Mouse (Mus musculus) regulatory T cell (primary cell): ENCODE measurements around the gene Cd72.

Experiments used
- in situ Hi-C: fragments of 300-600 bp; cut with MboI, MseI; formaldehyde crosslinking; loops from one replicate; pipeline ENCODE4 v1.15.1; 2025; ENCODE audit warnings: high pct_unique_total_duplicates

Cd72 gene

GRCm38 (mm10) chr4:43428180-43428861, 26.1 kb downstream of the Cd72 start:
- in situ Hi-C loops = loop anchor here (10.0 kb wide), 2 partner anchors 226 to 384 kb away; partner anchors contain the start of genes Fam214b, Hint2 and Spag8

DNA sequence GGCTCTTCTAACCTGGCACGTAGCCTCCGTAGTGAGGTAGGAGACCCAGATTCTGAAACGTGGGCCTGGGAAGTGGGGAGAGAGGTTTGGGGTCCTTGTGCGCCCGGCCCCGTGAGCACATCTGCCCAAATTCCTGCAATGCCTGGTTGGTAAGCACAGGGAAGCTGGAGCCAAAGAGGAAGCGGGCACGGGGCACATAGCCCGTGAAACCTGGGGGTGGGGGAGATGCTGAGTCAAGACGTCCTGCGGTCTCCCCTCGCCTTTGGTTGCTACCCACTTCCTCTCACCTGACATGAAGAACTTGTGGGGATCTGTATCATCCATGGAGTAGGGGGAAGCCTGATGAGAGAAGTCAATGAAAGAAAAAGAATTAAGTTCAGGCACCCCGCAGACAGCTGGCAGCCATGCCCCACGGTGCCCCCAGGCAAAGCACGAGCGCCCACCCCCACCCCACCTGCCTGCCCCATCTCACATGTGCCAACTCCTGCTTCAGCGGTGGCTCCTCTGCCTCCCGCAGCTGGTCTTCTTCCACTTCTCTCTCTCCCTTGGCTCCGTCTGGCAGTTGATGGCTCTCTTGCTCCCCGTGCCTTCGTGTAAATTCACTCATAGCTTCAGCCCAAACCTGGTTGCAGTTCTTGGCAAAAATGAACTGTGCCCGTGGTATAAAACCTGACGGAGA, 26.8 kb downstream of the Cd72 start:
- in situ Hi-C loops = loop anchor here (10.0 kb wide), 2 partner anchors 227 to 383 kb away; partner anchors contain the start of genes Fam214b, Hint2 and Spag8

DNA sequence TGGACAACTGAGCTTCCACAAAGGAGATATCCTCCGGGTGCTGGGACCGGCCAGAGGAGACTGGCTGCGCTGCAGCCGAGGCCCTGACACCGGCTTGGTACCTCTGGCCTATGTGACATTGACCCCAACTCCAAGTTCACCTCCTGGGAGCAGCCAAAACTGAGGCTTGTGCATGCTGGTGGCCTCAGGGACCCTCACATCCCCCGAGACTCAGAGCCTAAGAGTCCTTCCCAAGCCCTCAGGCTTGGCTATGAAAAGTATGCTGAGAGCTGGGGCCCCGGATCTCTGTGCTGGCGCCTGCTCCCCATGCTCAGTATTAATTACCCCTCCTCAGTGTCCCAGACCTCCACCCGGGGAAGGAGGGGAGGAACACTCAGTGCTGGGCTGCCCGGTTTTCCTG, 27.9 kb downstream of the Cd72 start:
- in situ Hi-C loops = loop anchor here (10.0 kb wide), 2 partner anchors 228 to 382 kb away; partner anchors contain the start of genes Fam214b, Hint2 and Spag8

DNA sequence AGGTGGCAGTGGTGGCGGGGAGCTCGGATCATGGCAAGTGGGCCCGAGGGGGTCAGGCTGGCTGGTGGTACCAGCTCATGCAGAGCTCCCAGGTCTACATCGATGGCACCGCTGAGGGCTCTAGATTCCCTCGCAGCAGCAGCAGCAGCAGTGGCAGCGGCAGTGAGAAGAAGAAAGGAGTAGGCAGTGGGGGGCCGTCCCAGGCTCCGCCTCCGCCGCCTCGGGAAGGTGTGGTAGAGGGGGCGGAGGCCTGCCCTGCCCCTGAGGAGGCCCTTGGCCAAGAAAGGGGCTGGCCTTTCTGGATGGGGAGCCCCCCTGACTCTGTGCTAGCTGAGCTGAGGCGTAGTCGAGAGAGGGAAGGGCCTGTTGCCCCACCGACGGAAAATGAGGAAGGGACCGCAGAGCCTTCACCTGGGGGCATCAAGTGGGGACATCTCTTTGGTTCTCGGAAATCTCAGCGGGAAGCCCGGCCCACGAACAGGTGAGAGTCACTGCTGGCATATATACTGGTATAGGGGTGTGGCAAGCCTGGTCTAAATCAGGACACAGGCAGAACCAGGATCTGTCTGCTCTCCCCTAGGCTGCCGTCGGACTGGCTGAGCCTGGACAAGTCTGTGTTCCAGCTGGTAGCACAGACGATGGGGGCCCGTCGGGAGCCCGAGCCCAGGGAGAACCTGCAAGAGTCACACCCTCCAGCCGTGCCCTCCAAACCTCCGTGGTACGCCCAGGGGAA, 28.6 kb downstream of the Cd72 start:
- in situ Hi-C loops = loop anchor here (10.0 kb wide), 2 partner anchors 229 to 381 kb away; partner anchors contain the start of genes Fam214b, Hint2 and Spag8

GRCm38 (mm10) chr4:43425197-43425596, 29.2 kb downstream of the Cd72 start:
- in situ Hi-C loops = loop anchor here (10.0 kb wide), 2 partner anchors 230 to 380 kb away; partner anchors contain the start of genes Fam214b, Hint2 and Spag8

GRCm38 (mm10) chr4:43424072-43424471, 30.4 kb downstream of the Cd72 start:
- in situ Hi-C loops = loop anchor here (10.0 kb wide), 2 partner anchors 231 to 379 kb away; partner anchors contain the start of genes Fam214b, Hint2 and Spag8

DNA sequence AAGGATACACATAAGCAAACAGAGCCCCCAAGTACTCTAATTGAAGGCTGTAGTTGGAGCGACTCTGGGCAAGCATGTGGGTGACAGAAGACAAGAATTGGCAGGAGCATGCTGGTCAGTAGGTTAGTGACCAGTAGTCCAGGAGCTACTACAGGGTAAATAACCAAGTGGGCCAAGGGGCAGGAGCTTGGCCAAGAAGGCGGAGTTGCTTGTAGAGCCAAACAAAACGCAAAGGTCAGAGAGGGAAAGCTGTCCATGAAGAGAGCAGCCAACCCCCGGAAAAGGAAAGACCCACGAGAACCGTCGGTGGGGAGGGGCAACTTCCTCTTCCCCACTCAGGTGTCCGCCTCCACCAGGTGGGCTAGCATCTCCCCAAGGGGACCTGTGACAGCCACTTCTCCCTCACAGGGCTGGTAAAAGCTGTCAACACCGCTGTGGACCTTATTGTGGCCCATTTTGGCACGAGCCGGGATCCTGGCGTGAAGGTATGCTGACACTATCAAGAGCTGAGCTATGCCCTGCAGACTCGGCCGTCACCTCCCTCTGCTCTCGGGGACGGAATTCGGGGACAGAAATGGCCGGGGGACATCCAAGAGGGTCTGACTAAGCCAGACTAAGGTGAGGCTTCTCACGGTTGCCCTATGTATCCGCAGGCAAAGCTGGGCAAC, 31.0 kb downstream of the Cd72 start:
- in situ Hi-C loops = loop anchor here (10.0 kb wide), 2 partner anchors 231 to 379 kb away; partner anchors contain the start of genes Fam214b, Hint2 and Spag8

- in situ Hi-C loops = loop anchor here (10.0 kb wide), 2 partner anchors 233 to 377 kb away; partner anchors contain the start of genes Fam214b, Hint2 and Spag8
Observed at GRCm38 (mm10) chr4:43421632-43422240, 32.7 kb downstream of the Cd72 start.

- in situ Hi-C loops = loop anchor here (10.0 kb wide), 2 partner anchors 234 to 376 kb away; partner anchors contain the start of genes Fam214b, Hint2 and Spag8
Observed at GRCm38 (mm10) chr4:43420305-43420704, 34.1 kb downstream of the Cd72 start.

DNA sequence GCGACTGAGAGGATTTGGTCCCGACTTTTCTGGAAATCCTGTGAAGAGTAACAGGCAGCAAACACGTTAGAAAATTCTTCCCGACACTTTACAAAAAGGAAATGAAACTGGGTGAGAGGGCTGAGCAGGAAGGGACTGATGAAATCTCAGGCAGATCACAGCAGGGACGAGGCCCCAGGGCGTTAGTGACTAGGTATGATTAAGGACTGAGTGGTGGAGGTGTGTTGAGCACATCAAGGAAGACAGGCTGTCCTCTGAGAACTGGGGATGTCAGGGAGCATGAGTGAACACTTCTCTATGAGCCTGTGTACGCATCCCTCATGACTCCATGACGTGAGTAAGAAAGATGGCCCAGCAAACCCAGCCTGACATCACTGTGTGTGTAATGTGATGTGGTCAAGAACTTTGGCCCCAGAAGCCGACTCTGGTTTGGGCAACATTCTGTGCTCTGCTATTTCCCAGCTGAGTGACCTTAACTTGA, 34.6 kb downstream of the Cd72 start:
- in situ Hi-C loops = loop anchor here (5.0 to 10.0 kb wide), 3 partner anchors 158 to 375 kb away; partner anchors contain the start of genes Fam214b, Hint2 and Spag8

- in situ Hi-C loops = loop anchor here (5.0 kb wide), 1 partner anchor 157 kb away; no protein-coding TSS in a partner anchor
Observed at GRCm38 (mm10) chr4:43418973-43419656, 35.3 kb downstream of the Cd72 start.

- in situ Hi-C loops = loop anchor here (5.0 kb wide), 1 partner anchor 156 kb away; no protein-coding TSS in a partner anchor
Observed at GRCm38 (mm10) chr4:43418450-43418849, 36.0 kb downstream of the Cd72 start.

DNA sequence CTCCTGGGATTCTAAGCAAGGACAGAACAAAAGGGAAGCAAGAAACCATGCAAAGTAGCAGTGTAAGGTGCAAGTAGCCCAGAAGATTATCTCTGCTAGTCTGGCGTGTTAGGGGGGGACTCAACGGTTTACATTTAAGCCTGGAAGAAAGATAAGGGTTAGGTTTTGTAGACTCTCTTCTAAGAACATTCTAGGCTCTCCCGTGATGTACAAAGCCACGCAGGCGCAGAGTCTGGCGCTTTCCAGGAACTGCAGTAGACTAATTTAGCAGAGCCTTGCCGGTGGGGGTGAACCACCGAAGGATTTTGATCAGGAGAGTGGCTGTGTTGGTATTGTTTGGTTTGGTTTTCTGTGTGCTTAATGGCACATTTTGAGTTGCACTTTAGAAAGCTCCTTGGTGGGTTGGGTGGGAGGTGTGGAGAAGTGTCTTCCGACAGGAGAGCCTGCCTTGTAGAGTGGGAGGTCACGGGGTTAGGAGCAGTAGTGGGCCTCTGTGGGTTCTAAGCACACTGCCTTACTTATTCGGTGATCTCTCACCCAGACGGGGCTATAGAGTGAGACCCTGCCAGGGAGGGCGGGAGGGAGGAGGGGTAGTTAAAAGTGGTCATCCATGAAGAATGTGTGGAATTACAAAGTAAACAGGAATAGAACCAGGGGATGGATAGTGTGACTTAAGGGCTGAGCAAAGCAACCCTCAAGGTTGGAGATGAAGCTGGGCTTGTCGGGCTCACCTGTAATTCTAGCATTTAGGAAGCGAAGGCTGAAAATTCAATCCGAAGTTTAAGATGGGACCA, 37.0 kb downstream of the Cd72 start:
- in situ Hi-C loops = loop anchor here (5.0 kb wide), 1 partner anchor 155 kb away; no protein-coding TSS in a partner anchor

GRCm38 (mm10) chr4:43416071-43416490, 38.3 kb downstream of the Cd72 start:
- in situ Hi-C loops = loop anchor here (5.0 kb wide), 1 partner anchor 154 kb away; no protein-coding TSS in a partner anchor

GRCm38 (mm10) chr4:43415221-43416070, 39.0 kb downstream of the Cd72 start:
- in situ Hi-C loops = loop anchor here (5.0 kb wide), 1 partner anchor 153 kb away; no protein-coding TSS in a partner anchor

DNA sequence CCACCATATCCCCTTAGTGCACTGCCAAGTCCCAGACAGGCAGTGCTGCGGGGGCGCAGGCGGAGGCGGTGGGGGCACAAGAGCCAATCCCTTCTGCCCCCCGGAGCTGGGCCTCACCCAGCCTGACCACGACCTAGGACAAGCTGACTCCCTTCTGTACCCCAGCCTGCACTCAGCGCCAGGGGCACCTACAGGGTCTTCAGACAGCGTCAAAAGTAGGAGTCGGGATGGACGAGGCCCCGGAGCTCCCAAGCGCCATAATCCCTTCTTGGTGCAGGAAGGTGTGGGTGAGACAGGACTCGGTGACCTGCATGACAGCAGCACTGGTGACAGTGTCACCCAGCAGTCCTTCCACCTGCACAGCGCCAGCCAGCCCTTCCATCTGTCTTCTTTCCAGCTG, 39.7 kb downstream of the Cd72 start:
- in situ Hi-C loops = loop anchor here (5.0 kb wide), 1 partner anchor 152 kb away; no protein-coding TSS in a partner anchor
